Mouse (Mus musculus): ENCODE data around the gene Mcm3ap.

The Mcm3ap gene

GRCm38 (mm10) chr10:76480851-76481250 lies 12.1 kb downstream of the Mcm3ap start:
- POLR2A ChIA-PET: interaction anchor here in 3 of 4 experiments (0.6 to 2.7 kb wide), 20 partner anchors 9 to 64 kb away, joined by 3 to 8 read pairs (median 4); partner anchors contain the start of genes Ybey (in 3 of the 3) and Mcm3ap (in 2 of the 3)
- CTCF ChIA-PET: interaction anchor here in 3 of 4 experiments (0.8 to 2.2 kb wide), 5 partner anchors 13 to 252 kb away, joined by 3 to 7 read pairs (median 4); no protein-coding TSS in a partner anchor

DNA sequence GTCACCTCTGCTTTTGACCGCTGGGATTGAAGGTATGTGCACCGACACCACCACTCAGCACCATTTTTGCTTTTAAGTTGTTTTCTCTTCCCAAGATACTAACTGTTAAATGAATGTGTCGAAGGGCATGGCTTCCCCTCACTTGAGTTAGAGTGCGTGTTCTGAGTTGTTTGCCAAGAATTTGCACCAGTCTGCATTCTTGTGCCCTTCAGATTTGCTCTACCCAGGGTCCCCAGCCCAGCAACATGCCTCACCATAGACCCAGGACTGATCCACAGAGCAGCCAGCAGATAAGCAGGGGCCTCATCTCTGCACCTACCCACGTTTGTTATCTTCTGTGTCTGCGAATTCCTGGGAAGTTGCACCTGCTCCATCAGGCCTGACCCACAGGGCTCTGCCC lies 12.8 kb downstream of the Mcm3ap start:
- POLR2A ChIA-PET: interaction anchor here in 3 of 4 experiments (0.7 to 2.7 kb wide), 18 partner anchors 8 to 42 kb away, joined by 3 to 8 read pairs (median 4); partner anchors contain the start of genes Ybey (in 3 of the 3) and Mcm3ap (in 2 of the 3)
- CTCF ChIA-PET: interaction anchor here in 3 of 4 experiments (0.8 to 2.2 kb wide), 5 partner anchors 12 to 252 kb away, joined by 3 to 7 read pairs (median 4); no protein-coding TSS in a partner anchor

GRCm38 (mm10) chr10:76486302-76486701 lies 17.6 kb downstream of the Mcm3ap start:
- ChIA-PET POLR2A (interaction anchor here in 1 of 4 experiments (0.6 to 5.0 kb wide), 4 partner anchors 9 to 587 kb away, joined by 4 to 22 read pairs (median 4); no protein-coding TSS in a partner anchor), CTCF (interaction anchor here in 2 of 4 experiments (0.6 to 1.7 kb wide), 3 partner anchors 21 to 77 kb away, joined by 3 to 5 read pairs (median 4); no protein-coding TSS in a partner anchor)

DNA sequence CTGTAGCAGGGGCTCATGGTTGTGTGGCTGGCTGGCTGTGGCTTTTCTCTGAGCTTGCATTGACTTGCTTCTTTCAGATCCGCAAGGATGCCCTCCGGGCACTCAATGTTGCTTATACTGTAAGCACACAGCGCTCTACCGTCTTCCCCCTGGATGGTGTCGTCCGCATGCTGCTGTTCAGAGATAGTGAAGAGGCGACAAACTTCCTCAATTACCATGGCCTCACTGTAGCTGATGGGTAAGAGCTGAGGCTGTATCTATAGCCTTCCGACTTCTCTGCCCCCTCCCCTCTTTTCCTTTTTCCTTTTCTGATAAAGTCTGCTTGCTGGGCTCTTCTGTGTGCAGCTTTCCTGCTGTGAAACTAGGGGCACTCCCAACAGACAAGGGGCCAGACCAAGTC lies 19.5 kb downstream of the Mcm3ap start:
- ChIA-PET POLR2A (interaction anchor here in 1 of 4 experiments (0.7 to 5.0 kb wide), 11 partner anchors 9 to 74 kb away, joined by 3 to 22 read pairs (median 3); no protein-coding TSS in a partner anchor), CTCF (no interaction called here)

DNA sequence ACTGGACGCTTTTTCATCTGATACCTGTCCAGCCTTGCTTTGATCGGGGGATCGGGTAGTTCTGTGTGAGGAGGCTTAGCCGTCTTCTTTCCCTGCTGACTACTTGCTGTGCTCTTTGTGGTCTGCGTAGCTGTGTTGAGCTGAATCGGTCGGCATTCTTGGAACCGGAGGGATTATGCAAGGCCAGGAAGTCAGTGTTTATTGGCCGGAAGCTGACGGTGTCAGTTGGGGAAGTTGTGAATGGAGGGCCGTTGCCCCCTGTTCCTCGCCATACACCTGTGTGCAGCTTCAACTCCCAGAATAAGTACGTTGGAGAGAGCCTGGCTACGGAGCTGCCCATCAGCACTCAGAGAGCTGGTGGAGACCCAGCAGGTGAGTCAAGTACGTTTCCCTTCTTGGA lies 20.5 kb downstream of the Mcm3ap start:
- ChIA-PET POLR2A (interaction anchor here in 2 of 4 experiments (0.7 to 1.8 kb wide), 6 partner anchors 8 to 44 kb away, joined by 3 to 7 read pairs (median 4); no protein-coding TSS in a partner anchor), CTCF (interaction anchor here in 2 of 4 experiments (0.6 to 1.2 kb wide), 2 partner anchors 34 to 631 kb away, joined by 3 read pairs; no protein-coding TSS in a partner anchor)

DNA sequence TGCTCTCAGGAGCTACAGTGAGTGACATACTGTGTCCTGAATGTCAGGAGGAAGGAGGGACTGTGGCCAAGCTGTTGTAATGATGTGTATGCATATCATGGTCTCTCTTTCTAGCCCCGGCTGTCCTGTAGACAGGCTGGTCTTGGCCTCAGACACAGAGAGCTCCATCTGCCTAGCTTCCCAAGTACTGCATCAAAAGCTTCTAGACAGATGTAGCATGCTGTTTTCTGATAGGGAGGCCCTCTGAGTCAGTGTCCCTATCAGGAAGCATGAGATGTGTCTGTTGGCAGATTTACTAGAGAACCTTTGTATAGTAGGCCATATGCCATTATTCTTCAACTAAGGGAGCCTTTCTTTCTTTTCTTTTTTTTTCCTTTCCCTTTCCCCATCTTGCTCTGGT lies 24.8 kb downstream of the Mcm3ap start:
- POLR2A ChIA-PET: interaction anchor here in 2 of 4 experiments (0.6 to 1.0 kb wide), 4 partner anchors 13 to 69 kb away, joined by 3 read pairs; no protein-coding TSS in a partner anchor
- CTCF ChIA-PET: interaction anchor here in 2 of 4 experiments (0.7 to 2.2 kb wide), 3 partner anchors 13 to 102 kb away, joined by 3 to 9 read pairs (median 7); no protein-coding TSS in a partner anchor

- CTCF ChIA-PET: interaction anchor here in 1 of 4 experiments (1.4 to 1.8 kb wide), 2 partner anchors 18 to 103 kb away, joined by 3 to 5 read pairs; no protein-coding TSS in a partner anchor
- POLR2A ChIA-PET: interaction anchor here in 3 of 4 experiments (0.6 to 4.4 kb wide), 6 partner anchors 10 to 56 kb away, joined by 3 to 22 read pairs (median 3); partner anchors contain the start of gene Pcnt (in 1 of the 3)
Measured at GRCm38 (mm10) chr10:76495501-76495900, 26.8 kb downstream of the Mcm3ap start.

DNA sequence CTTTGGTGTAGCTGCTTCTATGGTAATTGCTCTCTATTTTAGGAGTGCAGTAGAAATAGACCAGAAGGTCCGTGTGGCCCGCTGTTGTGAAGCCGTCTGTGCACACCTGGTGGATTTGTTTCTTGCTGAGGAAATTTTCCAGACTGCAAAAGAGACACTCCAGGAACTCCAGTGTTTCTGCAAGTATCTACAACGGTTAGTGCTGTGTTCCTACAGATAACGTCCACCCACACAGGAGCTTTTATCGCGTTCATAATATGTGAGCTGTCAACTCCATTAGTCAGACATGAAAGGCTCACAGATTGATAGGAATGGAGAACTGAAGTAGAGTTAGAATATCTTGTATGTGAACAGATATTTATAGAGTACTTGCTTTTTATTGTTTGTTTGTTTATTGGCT lies 27.6 kb downstream of the Mcm3ap start:
- ChIA-PET POLR2A (interaction anchor here in 3 of 4 experiments (0.6 to 4.4 kb wide), 5 partner anchors 10 to 57 kb away, joined by 3 to 22 read pairs (median 3); no protein-coding TSS in a partner anchor), CTCF (interaction anchor here in 2 of 4 experiments (1.1 to 1.4 kb wide), 2 partner anchors 17 kb away, joined by 3 to 5 read pairs; no protein-coding TSS in a partner anchor)

GRCm38 (mm10) chr10:76497522-76497921 lies 28.8 kb downstream of the Mcm3ap start:
- CTCF ChIA-PET: interaction anchor here in 2 of 4 experiments (0.6 to 1.1 kb wide), 2 partner anchors 16 to 171 kb away, joined by 3 to 5 read pairs; no protein-coding TSS in a partner anchor
- POLR2A ChIA-PET: interaction anchor here in 2 of 4 experiments (0.7 to 4.4 kb wide), 4 partner anchors 9 to 88 kb away, joined by 3 to 22 read pairs (median 4); no protein-coding TSS in a partner anchor

DNA sequence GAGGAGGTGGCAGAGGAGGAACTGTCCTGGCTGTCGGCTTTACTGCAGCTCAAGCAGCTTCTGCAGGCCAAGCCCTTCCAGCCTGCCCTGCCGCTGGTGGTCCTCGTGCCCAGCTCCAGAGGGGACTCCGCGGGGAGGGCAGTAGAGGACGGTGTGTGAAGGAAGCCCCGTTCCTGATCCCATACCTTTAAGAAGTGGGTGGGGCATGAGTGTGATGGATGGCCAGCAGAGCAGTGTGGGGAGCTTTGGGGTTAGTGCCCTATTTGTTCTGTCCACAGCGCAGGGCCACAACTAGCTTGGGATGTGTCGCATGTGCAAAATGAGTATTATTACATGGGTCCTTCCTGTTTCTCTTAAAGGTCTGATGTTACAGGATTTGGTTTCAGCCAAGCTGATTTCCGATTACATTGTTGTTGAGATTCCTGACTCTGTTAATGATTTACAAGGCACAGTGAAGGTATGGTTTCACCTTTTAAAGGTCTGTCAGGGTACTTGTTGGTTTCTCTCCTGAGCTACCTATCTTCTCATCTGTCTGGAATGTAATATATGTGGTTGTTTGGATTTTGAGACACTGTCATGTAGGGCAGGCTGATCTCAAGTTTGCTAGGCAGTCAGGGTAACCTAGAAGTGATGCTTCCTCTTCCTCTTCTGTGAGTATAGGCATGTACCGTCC lies 35.7 kb downstream of the Mcm3ap start:
- ChIA-PET CTCF (interaction anchor here in 3 of 4 experiments (0.6 to 1.4 kb wide), 3 partner anchors 9 to 524 kb away, joined by 3 to 5 read pairs (median 3); no protein-coding TSS in a partner anchor), POLR2A (interaction anchor here in 1 of 4 experiments (1.1 kb wide), 1 partner anchor 9 kb away, joined by 3 read pairs; no protein-coding TSS in a partner anchor)

DNA sequence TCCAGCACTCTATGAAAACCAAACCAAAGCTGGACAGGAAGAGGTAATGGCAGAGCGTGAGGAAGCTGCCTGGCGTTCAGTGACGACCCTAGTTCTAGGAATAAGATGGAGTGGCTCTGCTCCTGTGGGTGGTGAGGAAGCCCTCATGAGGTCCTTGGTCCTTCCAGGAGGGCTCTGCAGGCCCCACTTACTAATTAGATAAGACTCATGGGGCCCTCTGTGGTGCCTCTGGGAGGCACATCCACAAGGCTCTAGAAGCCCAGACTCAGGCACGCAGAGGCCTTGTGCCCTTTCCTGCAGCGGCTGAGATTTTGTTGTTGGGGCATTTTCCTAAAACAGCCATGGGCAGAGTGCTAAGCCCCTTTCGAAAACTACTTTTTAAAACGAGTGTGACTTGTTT lies 37.1 kb downstream of the Mcm3ap start:
- ChIA-PET POLR2A (interaction anchor here in 2 of 4 experiments (0.5 to 1.2 kb wide), 3 partner anchors 17 to 159 kb away, joined by 3 to 7 read pairs (median 4); no protein-coding TSS in a partner anchor), CTCF (no interaction called here)

GRCm38 (mm10) chr10:76512965-76513583 lies 44.3 kb downstream of the Mcm3ap start:
- POLR2A ChIA-PET: interaction anchor here (0.6 to 1.6 kb wide), 7 partner anchors 9 to 199 kb away, joined by 3 to 6 read pairs (median 4); partner anchors contain the start of gene Lss (in 1 of the 4)
- CTCF ChIA-PET: interaction anchor here (0.5 to 2.1 kb wide), 50 partner anchors 8 to 656 kb away, joined by 3 to 18 read pairs (median 4); partner anchors contain the start of genes Lss (in 2 of the 4), 2610028H24Rik (in 1 of the 4), AC141477.1 (in 1 of the 4) and Dip2a (in 1 of the 4)

DNA sequence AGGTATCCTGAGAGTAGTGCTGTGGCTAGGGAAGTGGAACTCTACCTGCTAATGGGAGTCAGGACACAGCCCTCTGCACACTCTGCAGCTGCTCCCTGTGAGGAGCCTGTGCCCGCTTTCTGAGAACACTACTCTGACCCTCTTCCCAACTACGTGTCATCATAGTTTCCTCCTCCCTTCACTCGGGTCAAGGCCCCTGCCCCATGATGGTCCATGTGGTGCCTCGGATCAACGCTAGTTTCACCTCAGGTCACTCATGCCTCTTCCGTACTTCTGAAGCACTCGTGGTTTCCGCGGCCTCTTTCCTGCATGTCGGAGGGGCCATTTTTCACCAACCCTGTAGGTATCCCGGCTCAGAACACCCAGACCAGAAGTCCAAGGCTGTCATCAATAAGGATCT lies 62.2 kb downstream of the Mcm3ap start:
- ChIA-PET POLR2A (interaction anchor here in 3 of 4 experiments (0.7 to 1.5 kb wide), 10 partner anchors 17 to 293 kb away, joined by 3 to 5 read pairs (median 3); partner anchors contain the start of genes AC141477.1 (in 1 of the 3) and Prmt2 (in 1 of the 3)), CTCF (interaction anchor here in 2 of 4 experiments (1.0 kb wide), 3 partner anchors 18 to 139 kb away, joined by 3 to 9 read pairs (median 5); no protein-coding TSS in a partner anchor)

- CTCF ChIA-PET: interaction anchor here in 3 of 4 experiments (0.5 to 1.0 kb wide), 5 partner anchors 18 to 139 kb away, joined by 3 to 9 read pairs (median 3); partner anchors contain the start of gene AC141477.1 (in 1 of the 3)
- POLR2A ChIA-PET: interaction anchor here in 3 of 4 experiments (0.7 to 1.6 kb wide), 11 partner anchors 18 to 294 kb away, joined by 3 to 5 read pairs (median 3); partner anchors contain the start of genes AC141477.1 (in 1 of the 3) and Prmt2 (in 1 of the 3)
Measured at GRCm38 (mm10) chr10:76531375-76531774, 62.6 kb downstream of the Mcm3ap start, which contains the start of gene Lss. Lss (plus strand) TSS chr10:76531588.

DNA sequence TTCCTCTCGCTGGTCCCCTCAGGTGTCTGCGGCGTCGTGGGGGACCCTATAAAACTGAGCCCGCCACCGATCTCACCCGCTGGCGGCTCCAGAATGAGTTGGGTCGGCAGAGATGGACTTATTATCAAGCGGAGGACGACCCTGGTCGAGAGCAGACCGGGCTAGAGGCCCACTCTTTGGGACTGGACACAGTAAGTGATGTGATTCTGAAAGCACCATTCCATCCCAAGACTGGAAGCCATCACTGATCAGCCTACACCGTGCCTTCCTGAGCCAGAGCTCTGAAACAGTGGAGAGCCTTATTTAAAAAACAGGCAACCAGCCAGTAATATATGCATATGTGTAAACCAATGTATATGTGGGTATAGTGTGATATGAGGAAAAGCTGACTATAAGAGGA lies 63.1 kb downstream of the Mcm3ap start:
- ChIA-PET CTCF (interaction anchor here in 3 of 4 experiments (0.5 to 1.0 kb wide), 5 partner anchors 18 to 140 kb away, joined by 3 to 9 read pairs (median 3); partner anchors contain the start of gene AC141477.1 (in 1 of the 3)), POLR2A (interaction anchor here in 3 of 4 experiments (0.5 to 1.6 kb wide), 12 partner anchors 10 to 294 kb away, joined by 3 to 5 read pairs (median 4); partner anchors contain the start of genes AC141477.1 (in 1 of the 3) and Prmt2 (in 1 of the 3))

DNA sequence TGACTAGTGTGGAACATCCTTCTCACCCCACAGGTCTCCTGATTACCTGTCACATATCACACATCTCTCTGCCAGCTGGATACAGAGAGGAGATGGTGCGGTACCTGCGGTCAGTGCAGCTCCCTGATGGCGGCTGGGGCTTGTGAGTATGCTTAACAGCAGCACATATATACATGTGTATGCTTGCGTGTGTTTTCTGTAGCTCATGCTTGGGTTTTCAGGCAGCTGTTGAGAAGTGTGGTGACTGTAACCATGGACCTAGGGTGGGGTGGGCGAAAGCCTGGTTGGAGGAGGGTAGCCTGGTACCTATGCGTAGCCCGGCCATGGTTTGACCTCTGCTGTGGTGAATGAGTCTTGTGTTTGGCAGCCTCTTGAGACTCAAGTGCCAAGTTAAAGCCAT lies 66.8 kb downstream of the Mcm3ap start:
- ChIA-PET CTCF (interaction anchor here in 1 of 4 experiments (1.0 to 1.1 kb wide), 2 partner anchors 15 to 22 kb away, joined by 3 read pairs; no protein-coding TSS in a partner anchor), POLR2A (interaction anchor here in 1 of 4 experiments (1.0 to 1.4 kb wide), 3 partner anchors 13 to 107 kb away, joined by 3 read pairs; no protein-coding TSS in a partner anchor)

- CTCF ChIA-PET: no interaction called here
- POLR2A ChIA-PET: interaction anchor here in 1 of 4 experiments (1.0 to 1.3 kb wide), 3 partner anchors 13 to 49 kb away, joined by 3 read pairs; no protein-coding TSS in a partner anchor
Measured at GRCm38 (mm10) chr10:76537619-76538018, 68.9 kb downstream of the Mcm3ap start.

Measured in embryonic stem cell, embryonic (primary cell).